Mouse (Mus musculus) mammary gland, adult 2 months (tissue): ENCODE results near the gene Olfr220. TPM values are rescaled to one million over a fixed set of nuclear protein-coding genes. Genes with fewer than 3 reads are reported as not detected.

Experiments used
- polyA plus RNA-seq: library from polyadenylated mRNA; depleted of rRNA; stranded (reverse); fragments of >200 nt; gene quantifications from 2 replicates; pipeline ENCODE4 v1.2.3, GENCODE M21; 2012; ENCODE audit warnings: low replicate concordance; rRNA removed

Gene Olfr220
- polyA plus RNA-seq: not detected in 2 replicates

GRCm38 (mm10) chr1:174441782-174442181 is at the start of gene Olfr220:
Olfr220 (plus strand) TSS chr1:174442082.

GRCm38 (mm10) chr1:174423764-174424163 is 18.1 kb upstream of the Olfr220 start, which contains the start of gene Olfr414:
Olfr414 (plus strand) TSS chr1:174424064.

Other genes starting within 250 kb of the Olfr220 start
- gene Olfr419, start 190.0 kb upstream of the Olfr220 start, polyA plus RNA-seq: not detected in 2 replicates
- gene Mptx1, start 111.6 kb upstream of the Olfr220 start, polyA plus RNA-seq: not detected in 2 replicates
- not detected in 2 replicates for gene Olfr417, start 77.0 kb upstream of the Olfr220 start, polyA plus RNA-seq
- not detected in 2 replicates for gene Olfr248, start 51.0 kb upstream of the Olfr220 start, polyA plus RNA-seq
- not detected in 2 replicates for gene Olfr414, start 18.0 kb upstream of the Olfr220 start, polyA plus RNA-seq
- 0.20 and 0.32 TPM in 2 replicates for gene Fmn2, start 59.7 kb downstream of the Olfr220 start, polyA plus RNA-seq